8 mouse cellular contexts compared by ENCODE assay signal in the genomic region with DNA sequence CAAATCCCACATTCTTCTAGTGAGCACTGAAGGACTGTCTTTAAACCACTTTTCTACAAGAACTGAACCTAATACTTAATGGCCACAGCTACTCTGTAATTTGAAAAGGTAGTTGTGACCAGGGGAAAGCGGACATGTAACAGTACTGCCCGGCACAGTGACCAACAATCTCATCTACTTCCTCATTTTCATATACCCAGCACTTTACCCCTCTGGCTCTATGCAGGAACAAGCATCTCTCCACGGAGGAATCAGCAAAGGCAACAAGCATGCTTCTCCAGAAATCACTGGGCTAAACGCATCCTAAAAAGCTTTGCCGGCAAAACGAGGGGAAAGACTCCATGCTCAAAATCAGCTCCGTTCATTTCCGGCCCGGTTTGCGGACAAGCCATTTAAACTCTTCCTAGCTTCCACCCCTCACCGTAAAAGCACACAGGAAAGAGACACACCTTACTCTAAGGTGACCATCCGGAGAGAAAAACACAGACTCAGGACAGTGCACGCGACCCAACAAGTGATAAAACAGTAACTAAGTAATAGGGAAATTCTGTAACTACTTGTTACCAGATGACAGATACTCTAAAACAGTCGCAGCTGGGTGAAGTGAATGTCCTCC. TPM values are rescaled to one million over a fixed set of nuclear protein-coding genes. Genes with fewer than 3 reads are reported as not detected.
DNase-seq lines count a peak whose midpoint lies in the region; ATAC-seq and TF ChIP-seq lines count a peak whose summit lies in the region.

No protein-coding gene starts in this region.

- ATAC-seq in hindbrain, embryonic 11.5 days (ENCODE audit: low FRiP score) = no peak
- ATAC-seq in megakaryocyte-erythroid progenitor cell, adult 5-6 weeks (replicated peaks; ENCODE audit: low FRiP score, low TSS enrichment, poor library complexity, severe bottlenecking) = 0 out of 2 replicates have a peak, but pooled peaks have one; percentile 17

- peak overlapping the region; percentile 93 for H3K9ac ChIP-seq in hindbrain, embryonic 11.5 days (ENCODE audit: low read depth, low read length)

- peaks cover 4% of the 10 kb centered on the region; the same call in 1 of the 2 replicates for H3K36me3 ChIP-seq in kidney, adult 2 months (ENCODE audit: control insufficient read depth, insufficient read depth, low read length)
- H3K36me3 ChIP-seq in hindbrain, embryonic 11.5 days (ENCODE audit: control insufficient read depth, insufficient read depth, low read length) = peaks cover 16% of the 10 kb centered on the region

- 0 out of 2 replicates have a peak overlapping the region, but pooled peaks have one; percentile 33 for H3K27ac ChIP-seq in kidney, adult 2 months (ENCODE audit: insufficient read depth, low read depth, low read length)
- H3K27ac ChIP-seq in hindbrain, embryonic 11.5 days (ENCODE audit: low read depth, low read length) = no peak overlapping the region

- no peak for DNase-seq in kidney, adult 2 months
- DNase-seq in kidney, postnatal 10 days = no peak
- DNase-seq in MEL-GATA-1-ER (ENCODE audit: extremely low read depth, low read depth) = peak; percentile 53
- DNase-seq in hindbrain, embryonic 11.5 days (ENCODE audit: low spot score) = no peak
- DNase-seq in retina, embryonic 14.5 days (ENCODE audit: low spot score) = no peak
- no peak for DNase-seq in frontal cortex, adult 2 months (ENCODE audit: extremely low spot score in 1 of 2, low spot score in 1 of 2)
- no peak for DNase-seq in right cerebral cortex, adult 2 months (ENCODE audit: low spot score in 2 of 2)

- no peaks in the 10 kb centered on the region for H3K9me3 ChIP-seq in hindbrain, embryonic 11.5 days (ENCODE audit: control insufficient read depth, low read length)

- TF ChIP-seq CTCF in kidney, adult 2 months (conservative IDR thresholded peaks at IDR 0.05; ENCODE audit: insufficient read depth, insufficient read length, low read depth, low read length) = no peak

- peak overlapping the region; percentile 85 for H3K4me2 ChIP-seq in hindbrain, embryonic 11.5 days (replicated peaks; ENCODE audit: low read depth, low read length)

- peak overlapping the region; percentile 89 for H3K4me3 ChIP-seq in kidney, adult 2 months (ENCODE audit: insufficient read depth, low read depth, low read length)
- peak overlapping the region; percentile 67 for H3K4me3 ChIP-seq in hindbrain, embryonic 11.5 days (ENCODE audit: low read depth, low read length)

- H3K4me1 ChIP-seq in kidney, adult 2 months (ENCODE audit: control insufficient read depth, insufficient read depth, low read length) = peaks cover 13% of the 10 kb centered on the region; the same call in 1 of the 2 replicates
- peaks cover 12% of the 10 kb centered on the region for H3K4me1 ChIP-seq in hindbrain, embryonic 11.5 days (replicated peaks; ENCODE audit: control insufficient read depth, insufficient read depth, low read length)

- no peaks in the 10 kb centered on the region for H3K27me3 ChIP-seq in kidney, adult 2 months (replicated peaks; ENCODE audit: control insufficient read depth, insufficient read depth, low read length)
- H3K27me3 ChIP-seq in hindbrain, embryonic 11.5 days (ENCODE audit: control insufficient read depth, insufficient read depth, low read length) = no peaks in the 10 kb centered on the region

- WGBS in kidney, adult 2 months = 3% methylated on average over 15 of the region's 15 CpGs
- 35% methylated on average over 15 of the region's 15 CpGs for WGBS in hindbrain, embryonic 11.5 days

- no peak for TF ChIP-seq POLR2A in kidney, adult 2 months (IDR thresholded peaks at IDR 0.05; ENCODE audit: low read depth, low read length)

RNA-seq across cellular contexts. Expression of a gene that starts 1.5 kb away (rescaled TPM):
- polyA plus RNA-seq in kidney, adult 2 months (2012; rRNA removed) = 11.0 and 11.6 TPM in 2 replicates
- polyA plus RNA-seq in hindbrain, embryonic 11.5 days (2014; fragmentation: Nextera tagmentation; extraction: Ambion mirVana) = 25.2 and 29.4 TPM in 2 replicates
- total RNA-seq in megakaryocyte-erythroid progenitor cell, adult 5-6 weeks (2014; fragmentation: Nextera tagmentation) = 32.7 and 46.8 TPM in 2 replicates
- 36.2 and 39.6 TPM in 2 replicates for total RNA-seq in megakaryocyte-erythroid progenitor cell, adult 5-6 weeks (2017)
- 23.3 and 23.5 TPM in 2 replicates for polyA plus RNA-seq in frontal cortex, adult 2 months (2012; rRNA removed)

RNA-seq across cellular contexts. Expression of a gene that starts 18.9 kb away (rescaled TPM):
- polyA plus RNA-seq in kidney, adult 2 months (2012; rRNA removed) = 5.2 and 5.6 TPM in 2 replicates
- 38.2 and 43.1 TPM in 2 replicates for polyA plus RNA-seq in hindbrain, embryonic 11.5 days (2014; fragmentation: Nextera tagmentation; extraction: Ambion mirVana)
- total RNA-seq in megakaryocyte-erythroid progenitor cell, adult 5-6 weeks (2014; fragmentation: Nextera tagmentation) = 39.2 and 48.2 TPM in 2 replicates
- total RNA-seq in megakaryocyte-erythroid progenitor cell, adult 5-6 weeks (2017) = 36.1 and 38.3 TPM in 2 replicates
- polyA plus RNA-seq in frontal cortex, adult 2 months (2012; rRNA removed) = 6.3 and 6.4 TPM in 2 replicates
